Mouse (Mus musculus): Measurements from ENCODE around the gene Tctn1. TPM values are rescaled to one million over a fixed set of nuclear protein-coding genes. Genes with fewer than 3 reads are reported as not detected.

The Tctn1 gene
- polyA plus RNA-seq, 1 experiment: 5.1 TPM

- no peak for TF ChIP-seq GATA1 (IDR thresholded peaks at IDR 0.05; ENCODE audit: low read length)
Measured at GRCm38 (mm10) chr5:122219655-122220629, 44.3 kb downstream of the Tctn1 start.

GRCm38 (mm10) chr5:122218928-122219327 lies 45.3 kb downstream of the Tctn1 start:
- no peak for TF ChIP-seq GATA1 (IDR thresholded peaks at IDR 0.05; ENCODE audit: low read length)

GRCm38 (mm10) chr5:122218109-122218905 lies 46.0 kb downstream of the Tctn1 start:
- no peak for TF ChIP-seq GATA1 (IDR thresholded peaks at IDR 0.05; ENCODE audit: low read length)

- TF ChIP-seq GATA1 (IDR thresholded peaks at IDR 0.05; ENCODE audit: low read length): no peak
Measured at GRCm38 (mm10) chr5:122217636-122218035, 46.6 kb downstream of the Tctn1 start.

GRCm38 (mm10) chr5:122213861-122214260 lies 50.4 kb downstream of the Tctn1 start:
- no peak for TF ChIP-seq GATA1 (IDR thresholded peaks at IDR 0.05; ENCODE audit: low read length)

GRCm38 (mm10) chr5:122212125-122212524 lies 52.1 kb downstream of the Tctn1 start:
- TF ChIP-seq GATA1 (IDR thresholded peaks at IDR 0.05; ENCODE audit: low read length): no peak

- no peak for TF ChIP-seq GATA1 (IDR thresholded peaks at IDR 0.05; ENCODE audit: low read length)
Measured at GRCm38 (mm10) chr5:122210890-122211289, 53.4 kb downstream of the Tctn1 start.

GRCm38 (mm10) chr5:122209591-122210368 lies 54.5 kb downstream of the Tctn1 start:
- no peak for TF ChIP-seq GATA1 (IDR thresholded peaks at IDR 0.05; ENCODE audit: low read length)

GRCm38 (mm10) chr5:122208909-122209308 lies 55.4 kb downstream of the Tctn1 start:
- TF ChIP-seq GATA1 (IDR thresholded peaks at IDR 0.05; ENCODE audit: low read length): no peak

GRCm38 (mm10) chr5:122206475-122206874 lies 57.8 kb downstream of the Tctn1 start, which contains the start of gene Hvcn1:
Hvcn1 (plus strand) TSS chr5:122206804.
- TF ChIP-seq GATA1 (IDR thresholded peaks at IDR 0.05; ENCODE audit: low read length): no peak

GRCm38 (mm10) chr5:122204180-122204579 lies 60.1 kb downstream of the Tctn1 start:
- no peak for TF ChIP-seq GATA1 (IDR thresholded peaks at IDR 0.05; ENCODE audit: low read length)

GRCm38 (mm10) chr5:122201904-122202303 lies 62.4 kb downstream of the Tctn1 start:
- TF ChIP-seq GATA1 (IDR thresholded peaks at IDR 0.05; ENCODE audit: low read length): no peak

- no peak for TF ChIP-seq GATA1 (IDR thresholded peaks at IDR 0.05; ENCODE audit: low read length)
Measured at GRCm38 (mm10) chr5:122200872-122201271, 63.4 kb downstream of the Tctn1 start.

GRCm38 (mm10) chr5:122192347-122192746 lies 71.9 kb downstream of the Tctn1 start:
- no peak for TF ChIP-seq GATA1 (IDR thresholded peaks at IDR 0.05; ENCODE audit: low read length)

All from G1E-ER4 (cell line).